Mouse (Mus musculus) mesoderm, embryonic 11.5 days (tissue): Measurements from ENCODE around the gene Wdr31.

Experiments
- DNase-seq: peaks from one replicate; pipeline ENCODE4 v3.0.0-alpha.2; 2012; ENCODE audit warnings: low read depth, low spot score

The Wdr31 gene

GRCm38 (mm10) chr4:62470598-62471051 is at the start of gene Wdr31:
TSS of gene Wdr31 (minus strand) at chr4:62470896.
- peak; percentile 84 for DNase-seq

DNA sequence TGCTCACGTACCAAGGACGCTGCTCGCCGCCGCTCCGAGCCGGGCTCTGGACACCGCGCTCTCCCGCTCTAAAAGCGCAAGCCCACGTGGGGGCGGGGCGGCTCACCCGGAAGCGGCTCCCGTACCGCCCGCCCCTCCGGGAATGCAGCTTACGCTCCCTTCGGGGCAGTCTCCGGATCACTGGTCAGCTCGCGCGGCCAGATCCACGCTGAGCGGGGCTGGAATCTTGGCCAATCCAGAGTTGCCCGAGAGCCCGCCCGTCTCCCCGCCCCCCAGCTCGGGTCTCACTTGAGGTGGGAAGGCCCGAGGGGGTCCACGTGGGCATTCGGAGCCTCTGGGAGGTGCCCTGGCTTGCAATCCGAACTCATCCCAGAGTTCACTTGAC is 49.1 kb upstream of the Wdr31 start, which contains the start of gene Alad:
TSS of gene Alad (minus strand) at position 70 of the 385 bp plus-strand sequence.
- peak; percentile 95 for DNase-seq

DNA sequence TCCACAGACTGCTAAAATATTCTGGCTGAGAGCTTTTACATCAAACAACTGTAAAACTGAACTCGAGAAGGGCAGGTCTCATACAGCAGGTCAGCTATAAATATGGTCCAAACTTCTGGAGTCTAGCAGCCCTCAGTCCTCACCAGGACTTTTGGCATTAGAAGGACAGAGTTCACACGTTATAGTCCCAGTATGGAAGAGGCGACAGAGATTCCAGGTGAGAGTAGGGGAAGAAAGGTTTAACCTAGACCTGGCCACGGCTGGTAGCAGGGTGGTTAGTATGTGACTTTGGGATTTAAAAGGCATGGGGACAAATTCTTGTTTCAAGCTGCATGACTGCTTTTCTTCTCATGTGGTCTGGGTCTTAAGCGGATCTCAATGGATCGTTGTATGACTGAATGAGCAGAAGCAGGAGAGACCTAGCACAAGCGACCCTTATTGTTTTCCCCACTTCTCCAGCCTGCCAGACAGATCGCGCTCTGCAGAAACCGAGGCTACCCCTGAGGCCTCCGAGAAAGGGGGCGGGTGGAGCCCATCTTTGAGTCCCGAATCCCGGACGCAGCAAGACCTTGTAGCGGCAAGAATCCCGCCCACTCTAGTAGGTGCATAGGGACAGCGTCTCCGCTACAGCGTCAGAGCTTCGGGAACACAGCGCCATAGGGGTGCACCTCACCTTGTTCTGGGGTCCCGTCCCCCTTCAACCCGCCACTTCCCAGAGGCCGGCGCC is 48.6 kb upstream of the Wdr31 start:
- DNase-seq = no peak

DNA sequence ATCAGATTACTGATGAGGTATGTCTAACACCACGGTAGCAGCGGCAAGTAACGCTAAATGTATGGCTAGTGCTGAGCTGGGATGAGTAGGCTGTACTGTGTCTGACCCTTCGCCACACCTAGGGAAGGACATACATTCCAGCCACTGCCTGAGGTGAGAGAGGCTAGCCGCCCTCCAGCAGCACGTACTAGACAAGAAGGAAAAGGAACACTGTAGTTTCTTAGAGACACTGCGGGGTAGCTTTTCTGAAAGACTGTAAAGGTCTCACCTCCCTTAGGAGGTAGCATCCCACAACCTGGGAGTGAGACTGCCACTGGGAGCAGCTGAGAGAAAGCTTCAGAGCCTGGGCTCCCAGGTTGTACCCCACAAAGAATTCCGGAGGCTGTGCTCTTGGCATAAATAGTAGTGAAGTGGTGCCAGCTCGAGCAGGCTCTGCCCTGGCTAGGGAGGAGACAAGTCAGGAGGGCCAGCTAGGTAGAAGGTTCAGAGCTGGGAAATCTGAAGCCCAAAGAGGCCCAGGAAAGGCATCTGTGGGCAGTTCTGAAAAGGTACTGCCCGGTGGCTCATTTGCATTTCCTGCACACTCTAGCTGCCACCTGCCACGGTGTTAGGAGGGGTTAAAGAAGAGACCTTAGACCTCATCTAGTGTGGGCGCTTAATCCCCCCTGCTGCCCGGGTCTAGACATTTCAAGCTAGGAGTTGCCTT is 47.9 kb upstream of the Wdr31 start:
- no peak for DNase-seq

- no peak for DNase-seq
Measured at GRCm38 (mm10) chr4:62517538-62518415, 47.1 kb upstream of the Wdr31 start.

DNA sequence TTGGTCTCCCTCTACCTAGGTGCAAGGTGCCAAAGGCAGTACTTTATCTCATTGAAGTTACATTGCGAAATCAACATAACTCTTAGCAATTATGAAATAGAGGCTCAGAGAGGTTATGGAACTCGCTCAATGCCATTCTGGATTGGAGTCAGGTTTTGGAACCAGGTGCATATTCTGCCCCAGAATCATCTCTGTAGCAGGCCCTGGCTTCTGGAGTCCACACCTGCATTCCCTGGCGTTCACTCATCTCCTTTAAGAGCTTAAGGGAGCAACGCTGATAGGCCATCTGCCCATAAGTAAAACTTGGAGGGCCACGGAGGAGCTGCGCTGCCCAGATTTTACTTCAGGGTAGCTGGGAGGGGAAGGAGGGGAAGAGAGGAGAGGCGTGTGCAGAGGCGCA is 46.4 kb upstream of the Wdr31 start:
- DNase-seq = no peak

- DNase-seq = no peak
Measured at GRCm38 (mm10) chr4:62516579-62516978, 45.9 kb upstream of the Wdr31 start.

DNA sequence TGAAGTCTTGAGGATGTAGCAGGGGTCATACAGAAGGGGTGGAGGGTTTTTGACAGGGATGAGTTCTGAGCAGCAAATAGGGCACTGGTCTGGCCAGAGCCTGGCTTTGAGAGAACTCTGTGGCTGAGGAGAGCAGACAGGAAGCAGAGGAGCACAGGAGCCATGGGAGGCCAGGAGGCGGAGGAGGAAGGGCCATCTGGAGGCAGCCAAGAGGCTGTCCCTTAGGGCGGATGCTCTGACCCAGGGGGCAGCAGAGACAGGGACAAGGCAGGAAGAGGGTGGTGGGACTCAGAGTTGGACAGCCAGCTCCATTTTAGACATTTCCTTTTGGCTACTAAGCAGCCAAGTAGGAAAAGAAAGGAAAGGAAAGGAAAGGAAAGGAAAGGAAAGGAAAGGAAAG is 45.4 kb upstream of the Wdr31 start:
- no peak for DNase-seq

- DNase-seq = no peak
Measured at GRCm38 (mm10) chr4:62515490-62515889, 44.8 kb upstream of the Wdr31 start.

- DNase-seq = no peak
Measured at GRCm38 (mm10) chr4:62514995-62515394, 44.3 kb upstream of the Wdr31 start.

DNA sequence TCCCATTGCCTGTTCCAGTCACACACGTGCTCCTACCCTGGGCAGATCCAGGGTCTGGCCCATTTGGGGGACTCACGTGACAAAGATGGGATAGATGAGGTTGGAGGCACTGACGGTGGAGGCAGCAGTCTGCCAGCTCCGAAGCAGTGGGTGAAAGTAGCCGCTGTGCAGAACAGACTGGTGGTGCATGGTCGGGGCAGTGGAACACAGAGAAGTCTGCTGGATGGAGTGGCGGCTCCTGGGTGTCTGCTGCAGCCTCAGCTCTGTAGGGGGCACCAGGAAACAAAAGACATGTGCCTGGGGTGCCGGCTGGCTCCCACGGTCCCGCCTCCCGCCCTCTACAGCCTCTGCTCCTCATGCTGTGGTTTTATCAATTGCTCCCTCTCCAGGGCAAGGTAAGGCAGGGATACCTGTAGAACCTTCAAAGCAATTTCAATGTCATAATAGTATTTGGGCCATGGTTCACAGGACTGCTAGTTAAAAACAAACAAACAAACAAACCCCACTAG is 43.4 kb upstream of the Wdr31 start:
- DNase-seq = no peak

GRCm38 (mm10) chr4:62509946-62510345 is 39.2 kb upstream of the Wdr31 start:
- no peak for DNase-seq

GRCm38 (mm10) chr4:62508839-62509238 is 38.1 kb upstream of the Wdr31 start:
- DNase-seq = no peak

DNA sequence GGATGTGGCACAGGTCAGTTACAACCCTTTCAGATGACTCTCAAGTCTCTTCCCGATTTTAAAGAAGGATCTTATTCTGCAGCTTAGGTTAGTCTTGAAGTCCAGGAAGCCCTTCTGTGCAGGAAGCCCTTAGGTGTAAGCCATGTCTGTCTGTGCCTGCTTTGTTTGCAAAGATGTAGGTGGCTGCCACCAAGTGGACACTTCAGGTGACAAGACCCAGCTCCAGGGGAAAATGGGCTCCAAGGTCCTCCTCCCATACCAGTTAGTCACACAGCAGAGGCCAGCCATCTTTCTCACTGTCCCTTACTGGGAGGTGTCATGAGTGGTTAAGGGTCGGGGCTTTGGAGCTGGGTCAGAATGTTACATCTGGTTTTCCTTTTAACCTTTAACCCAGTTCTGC is 36.1 kb upstream of the Wdr31 start:
- DNase-seq = no peak

- DNase-seq = no peak
Measured at GRCm38 (mm10) chr4:62505991-62506390, 35.3 kb upstream of the Wdr31 start.

GRCm38 (mm10) chr4:62503374-62503970 is 32.8 kb upstream of the Wdr31 start, which contains the start of gene Hdhd3:
TSS of gene Hdhd3 (minus strand) at chr4:62503467.
- no peak for DNase-seq

DNA sequence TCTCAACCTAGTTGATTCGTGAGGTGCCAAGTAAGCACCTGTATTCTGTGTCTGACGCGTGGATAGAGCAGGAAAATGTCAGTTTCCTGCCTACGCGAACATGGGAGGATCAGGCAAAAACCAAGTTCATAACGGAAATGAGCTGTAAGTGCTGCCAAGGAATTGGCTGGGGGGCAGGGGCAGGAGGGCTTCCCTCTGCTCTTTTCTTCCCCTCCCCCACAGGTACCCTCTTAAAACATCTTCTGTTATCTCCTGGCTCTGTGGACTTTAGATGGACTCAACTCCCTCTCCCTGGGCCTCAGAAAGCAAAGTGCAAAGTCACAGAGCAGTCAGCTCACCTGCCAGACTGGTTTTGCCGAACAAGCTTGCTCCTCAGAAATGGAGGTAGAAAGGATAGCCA is 32.3 kb upstream of the Wdr31 start:
- no peak for DNase-seq

DNA sequence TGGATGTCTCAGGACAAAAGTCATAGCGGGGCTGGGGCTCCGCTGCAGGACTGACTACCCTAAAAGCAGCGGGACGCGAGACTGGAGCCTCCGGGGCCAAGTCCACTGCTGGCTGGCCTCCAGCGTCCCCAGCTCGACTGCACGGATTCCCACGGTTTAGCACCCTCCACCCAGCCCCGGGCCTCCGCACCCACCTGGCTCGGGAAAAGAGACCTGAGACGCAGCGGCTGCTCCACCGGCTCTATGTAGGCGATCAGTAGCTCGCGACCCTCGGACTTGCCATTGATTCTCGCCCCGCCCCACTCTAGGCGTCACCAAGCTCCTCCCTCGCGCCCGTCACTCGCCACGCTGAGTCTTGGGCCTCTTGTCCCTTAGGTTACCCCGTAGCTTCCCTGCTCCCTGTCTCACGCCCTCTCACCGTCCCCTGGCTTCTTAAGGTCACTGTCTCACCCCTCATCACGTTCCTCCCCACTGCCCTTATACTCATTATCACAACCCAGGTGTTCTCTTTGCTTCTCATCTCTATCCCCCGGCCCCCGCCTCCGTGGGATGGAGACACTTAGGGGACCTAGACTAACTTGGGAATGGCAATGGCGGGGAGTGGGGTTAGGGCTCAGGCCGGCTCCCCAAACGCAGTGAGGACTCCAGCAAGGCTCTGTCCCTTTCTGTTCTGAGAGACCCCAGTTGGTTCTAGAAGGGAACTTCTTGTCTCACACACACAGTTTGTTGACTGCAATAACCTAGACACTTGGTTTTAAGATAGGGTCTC is 31.5 kb upstream of the Wdr31 start:
- DNase-seq = peak; percentile 95

- no peak for DNase-seq
Measured at GRCm38 (mm10) chr4:62501534-62501933, 30.8 kb upstream of the Wdr31 start.

DNA sequence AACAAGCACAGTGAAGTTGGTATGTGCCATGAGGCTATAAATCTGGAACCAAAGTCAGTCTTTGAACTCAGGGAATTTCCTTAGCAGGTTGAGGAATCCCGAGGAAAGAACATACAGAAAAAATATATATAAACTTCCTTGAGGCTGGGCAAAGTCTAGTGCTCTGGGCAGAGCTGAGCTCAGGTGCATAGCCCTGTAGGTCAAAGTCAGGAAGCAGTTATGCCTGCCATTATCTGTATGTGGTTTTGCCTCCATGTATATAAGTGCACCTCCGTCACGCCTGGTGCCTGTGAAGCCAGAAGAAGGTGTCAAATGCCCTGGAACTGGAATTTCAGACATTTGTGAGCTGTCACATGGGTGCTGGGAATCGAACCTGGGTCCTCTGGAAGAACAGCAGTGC is 30.1 kb upstream of the Wdr31 start:
- no peak for DNase-seq

- DNase-seq = no peak
Measured at GRCm38 (mm10) chr4:62496815-62497214, 26.1 kb upstream of the Wdr31 start.
